Mouse (Mus musculus) liver, embryonic 14.5 days (tissue): ENCODE measurements around the gene Ppid.
A peak's percentile ranks its signal among the peaks of the same experiment; 100 is the strongest.

ENCODE experiments used
- CTCF ChIP-seq: IDR thresholded peaks from 2 replicates; pipeline ENCODE4 v1.5.1; 2016; ENCODE audit warnings: antibody characterized with exemption, low read depth, control low read depth
- EP300 ChIP-seq: IDR thresholded peaks from 2 replicates; pipeline ENCODE4 v1.6.1; 2016; ENCODE audit warnings: antibody characterized with exemption, low read depth

DNA sequence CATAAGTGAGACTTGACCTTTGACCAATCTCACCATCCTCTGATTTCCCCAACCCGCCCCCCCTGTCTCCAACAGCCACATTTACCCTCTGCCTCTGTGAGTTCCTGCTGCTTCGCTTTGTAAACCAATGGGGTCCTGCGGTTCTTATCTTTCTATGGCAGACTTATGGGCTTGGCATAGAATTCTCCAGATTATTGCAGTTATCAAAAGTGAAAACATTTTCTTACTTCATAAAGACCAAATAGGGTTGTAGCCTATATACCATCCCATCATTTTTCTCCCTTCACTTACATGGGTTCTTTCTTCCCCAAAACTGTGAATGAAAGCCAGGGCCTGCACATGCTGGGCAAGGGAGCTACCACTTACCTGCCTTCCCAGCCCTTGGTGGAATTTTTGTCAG, 16.8 kb upstream of the Ppid start:
- TF ChIP-seq CTCF (no peak), EP300 (peak; percentile 96)
